Mouse (Mus musculus): Measurements from ENCODE around the gene Hspg2.

Hspg2 gene

GRCm38 (mm10) chr4:137500149-137500548 lies 31.6 kb downstream of the Hspg2 start:
- CTCF ChIA-PET = no interaction called here
- POLR2A ChIA-PET = interaction anchor here in 2 of 4 experiments (1.0 to 4.5 kb wide), 4 partner anchors 11 to 48 kb away, joined by 3 to 26 read pairs (median 5); partner anchors contain the start of gene Hspg2 (in 1 of the 2)

GRCm38 (mm10) chr4:137500953-137501352 lies 32.4 kb downstream of the Hspg2 start:
- CTCF ChIA-PET = no interaction called here

DNA sequence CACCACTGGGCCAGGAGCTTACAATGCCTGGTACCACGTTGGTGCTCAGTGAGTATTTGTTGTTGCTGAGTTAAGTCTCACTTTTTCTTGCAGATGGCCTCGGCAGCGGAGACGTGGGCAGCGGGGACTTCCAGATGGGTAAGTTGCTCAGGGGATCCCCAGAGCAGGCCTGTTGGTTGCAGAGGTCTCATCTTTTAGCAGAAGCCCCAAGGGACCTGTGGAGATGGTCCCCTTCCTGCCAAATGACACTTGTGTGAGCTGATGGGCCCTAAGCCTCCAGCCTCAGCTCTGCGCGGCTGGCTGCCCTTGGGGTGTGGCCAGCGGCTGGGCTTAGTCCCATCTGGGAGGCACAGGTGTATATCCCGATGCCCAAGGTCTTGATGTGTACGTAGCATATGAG lies 33.6 kb downstream of the Hspg2 start:
- CTCF ChIA-PET = interaction anchor here in 1 of 4 experiments (0.8 kb wide), 1 partner anchor 14 kb away, joined by 3 read pairs; no protein-coding TSS in a partner anchor
- POLR2A ChIA-PET = interaction anchor here in 1 of 4 experiments (0.9 to 1.1 kb wide), 2 partner anchors 10 to 16 kb away, joined by 3 to 4 read pairs; no protein-coding TSS in a partner anchor

More at GRCm38 (mm10) chr4:137500953-137501352, 32.4 kb downstream of the Hspg2 start:
- POLR2A ChIA-PET = interaction anchor here in 2 of 4 experiments (1.4 to 4.5 kb wide), 3 partner anchors 12 to 32 kb away, joined by 4 to 26 read pairs (median 6); partner anchors contain the start of gene Hspg2 (in 1 of the 2)

DNA sequence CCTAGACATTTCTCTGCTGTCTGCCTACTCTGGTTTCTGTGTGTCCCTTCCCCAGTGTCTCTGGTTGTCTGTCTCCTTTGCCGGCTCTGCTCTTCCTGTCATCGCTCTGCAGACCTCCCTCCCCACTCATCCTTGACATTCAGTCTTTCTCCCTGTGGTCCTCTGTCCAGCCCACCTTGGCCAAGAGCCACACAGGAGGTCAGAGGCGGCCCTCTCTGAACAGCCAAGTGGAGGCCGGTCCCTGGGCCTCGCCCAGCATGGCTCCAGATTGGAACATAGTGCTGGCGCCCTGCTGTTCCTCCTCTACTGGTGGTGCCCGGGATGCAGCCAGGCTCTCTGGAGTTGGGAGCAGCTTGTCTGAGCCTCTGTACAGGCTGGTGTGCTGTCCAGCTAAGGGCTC lies 34.2 kb downstream of the Hspg2 start:
- POLR2A ChIA-PET = interaction anchor here in 3 of 4 experiments (0.5 to 1.1 kb wide), 4 partner anchors 9 to 35 kb away, joined by 3 to 8 read pairs (median 4); partner anchors contain the start of gene Hspg2 (in 1 of the 3)
- CTCF ChIA-PET = interaction anchor here in 1 of 4 experiments (0.5 to 0.8 kb wide), 2 partner anchors 15 to 83 kb away, joined by 3 read pairs; no protein-coding TSS in a partner anchor

DNA sequence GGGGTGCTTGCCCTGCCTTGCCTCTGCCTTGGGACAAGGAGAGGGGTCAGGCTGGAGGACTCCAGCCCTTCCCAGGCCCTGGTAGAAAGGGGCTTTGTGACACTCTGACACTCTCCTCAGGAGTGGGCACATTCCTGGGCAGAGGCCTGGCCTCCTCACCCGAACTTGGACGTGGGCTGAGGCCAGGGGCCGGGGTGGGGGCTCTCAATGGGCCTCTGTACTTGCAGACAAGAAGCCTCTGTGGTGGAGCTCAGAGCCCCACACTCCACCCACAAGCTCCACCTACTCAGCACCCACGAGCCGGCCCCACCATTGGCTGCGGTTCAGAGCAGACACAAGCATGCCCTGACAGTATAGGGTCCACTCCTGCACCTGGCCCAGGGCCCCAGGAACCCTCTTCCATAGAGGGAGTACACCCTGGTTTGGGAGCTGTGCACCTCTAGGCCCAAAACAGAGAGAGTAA lies 35.0 kb downstream of the Hspg2 start:
- POLR2A ChIA-PET = interaction anchor here in 3 of 4 experiments (0.5 to 1.2 kb wide), 4 partner anchors 23 to 42 kb away, joined by 3 to 8 read pairs (median 4); partner anchors contain the start of gene Hspg2 (in 1 of the 3)
- CTCF ChIA-PET = interaction anchor here in 1 of 4 experiments (0.7 kb wide), 1 partner anchor 60 kb away, joined by 3 read pairs; no protein-coding TSS in a partner anchor

- ChIA-PET CTCF (interaction anchor here in 2 of 4 experiments (0.7 to 2.9 kb wide), 4 partner anchors 12 to 63 kb away, joined by 3 to 12 read pairs (median 4); no protein-coding TSS in a partner anchor), POLR2A (interaction anchor here in 2 of 4 experiments (0.6 to 2.2 kb wide), 8 partner anchors 8 to 300 kb away, joined by 3 to 13 read pairs (median 4); no protein-coding TSS in a partner anchor)
These were observed 38.1 kb downstream of the Hspg2 start for GRCm38 (mm10) chr4:137506629-137507028.

DNA sequence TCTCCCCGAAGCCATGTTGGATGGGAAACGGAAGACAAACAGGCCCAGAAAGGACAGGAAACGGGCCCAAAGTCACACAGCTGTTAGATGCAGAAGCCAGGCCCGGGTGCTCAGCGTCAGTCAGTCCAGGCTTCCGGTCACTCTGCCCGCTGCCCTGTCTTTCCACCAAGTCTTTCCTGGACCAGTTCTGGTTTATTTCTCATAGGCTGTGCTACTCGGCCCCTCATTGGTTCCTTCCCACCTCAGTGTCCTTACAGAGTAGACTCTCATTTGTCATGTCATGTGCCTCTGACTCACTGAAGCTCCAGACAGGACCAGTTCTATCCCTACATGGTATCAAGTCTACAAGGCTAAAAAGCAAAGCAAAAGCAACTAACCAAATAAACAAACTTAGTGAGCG lies 41.0 kb downstream of the Hspg2 start:
- ChIA-PET CTCF (no interaction called here), POLR2A (interaction anchor here in 2 of 4 experiments (0.7 to 1.3 kb wide), 2 partner anchors 27 to 61 kb away, joined by 3 to 4 read pairs; no protein-coding TSS in a partner anchor)

DNA sequence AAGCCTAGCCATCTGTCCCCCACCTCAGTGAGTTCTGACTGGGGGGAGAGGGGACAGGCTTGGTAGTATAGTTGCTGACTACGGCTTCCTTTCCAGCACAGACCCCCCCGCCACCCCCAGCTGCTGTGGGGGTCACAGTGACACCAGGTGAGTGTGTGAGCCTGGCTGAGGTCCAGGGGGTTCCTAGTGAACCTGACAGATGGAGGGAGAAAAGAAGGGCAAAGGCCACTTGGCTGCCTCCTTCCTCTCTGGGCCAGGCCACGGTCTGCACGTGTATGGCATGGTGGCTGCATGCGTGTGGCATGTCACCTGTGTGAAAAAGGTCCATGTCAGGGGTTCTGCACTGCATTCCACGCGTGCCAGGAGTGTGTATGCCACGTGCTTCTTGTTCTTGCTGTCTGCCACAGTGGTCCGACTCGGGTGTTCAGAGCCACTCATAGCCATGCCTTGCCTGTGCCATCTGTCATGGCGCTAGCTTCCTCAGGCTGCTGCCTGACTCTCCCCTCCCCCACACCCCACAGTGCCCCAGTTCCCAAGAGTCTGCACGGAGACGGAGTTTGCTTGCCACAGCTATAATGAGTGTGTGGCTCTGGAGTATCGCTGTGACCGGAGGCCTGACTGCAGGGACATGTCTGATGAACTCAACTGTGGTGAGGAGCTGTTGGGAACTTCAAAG lies 41.6 kb downstream of the Hspg2 start:
- ChIA-PET CTCF (interaction anchor here in 1 of 4 experiments (0.9 kb wide), 1 partner anchor 42 kb away, joined by 3 read pairs; the partner anchor contains the start of gene Hspg2), POLR2A (interaction anchor here in 2 of 4 experiments (0.7 to 1.3 kb wide), 2 partner anchors 28 to 544 kb away, joined by 4 read pairs; no protein-coding TSS in a partner anchor)

DNA sequence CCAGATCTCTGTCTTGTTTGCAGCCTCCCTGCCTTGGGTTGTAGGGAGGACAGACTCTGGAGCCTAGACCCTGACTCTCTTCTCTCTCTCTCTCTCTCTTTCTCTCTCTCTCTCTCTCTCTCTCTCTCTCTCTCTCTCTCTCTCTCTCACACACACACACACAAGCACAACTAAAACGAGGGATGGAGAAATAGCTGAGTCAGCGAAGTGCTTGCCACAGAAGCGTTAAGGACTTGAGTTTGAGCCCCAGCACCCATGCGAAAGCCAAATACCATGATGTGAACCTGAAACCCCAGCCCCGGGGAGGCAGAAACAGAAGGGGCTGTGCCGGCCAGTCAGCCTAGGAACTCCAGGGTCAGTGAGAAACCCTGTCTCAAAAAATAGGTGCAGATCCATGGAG lies 44.3 kb downstream of the Hspg2 start:
- ChIA-PET POLR2A (interaction anchor here in 3 of 4 experiments (0.6 to 2.2 kb wide), 5 partner anchors 10 to 1782 kb away, joined by 3 to 4 read pairs (median 4); no protein-coding TSS in a partner anchor), CTCF (interaction anchor here in 2 of 4 experiments (0.6 to 1.6 kb wide), 2 partner anchors 24 to 83 kb away, joined by 3 to 4 read pairs; no protein-coding TSS in a partner anchor)

DNA sequence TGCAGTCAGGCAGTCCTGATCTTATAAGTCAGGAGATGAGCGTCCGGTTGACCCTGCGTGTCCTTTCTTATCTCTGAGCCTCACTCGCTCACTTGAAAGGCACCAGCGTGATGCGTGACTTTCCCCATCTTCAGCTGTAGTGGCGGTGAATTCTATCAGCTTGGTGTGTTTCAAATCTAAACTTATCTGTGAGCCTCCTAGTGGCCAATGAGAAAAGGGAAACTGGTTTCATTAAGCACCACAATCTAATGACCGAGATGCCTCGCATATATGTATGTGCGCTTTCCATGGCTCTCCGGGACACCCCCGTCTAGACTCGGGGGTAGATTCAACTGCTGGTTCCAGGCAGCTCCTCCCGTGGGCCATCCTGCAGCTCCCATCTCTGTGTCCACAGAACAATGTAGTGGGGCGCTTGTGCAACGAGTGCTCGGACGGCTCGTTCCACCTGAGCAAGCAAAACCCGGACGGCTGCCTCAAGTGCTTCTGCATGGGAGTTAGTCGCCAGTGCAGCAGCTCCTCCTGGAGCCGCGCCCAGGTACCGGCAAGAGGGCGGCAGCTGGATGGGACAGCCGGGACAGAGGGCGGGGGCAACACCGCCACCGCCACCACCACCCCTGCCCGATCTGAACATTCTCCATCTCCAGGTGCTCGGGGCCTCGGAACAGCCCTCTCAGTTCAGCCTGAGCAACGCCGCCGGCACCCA lies 49.6 kb downstream of the Hspg2 start:
- CTCF ChIA-PET = interaction anchor here (0.5 to 3.5 kb wide), 30 partner anchors 10 to 1813 kb away, joined by 3 to 29 read pairs (median 4); partner anchors contain the start of genes Hspg2 (in 2 of the 4) and Usp48 (in 1 of the 4)
- POLR2A ChIA-PET = interaction anchor here in 3 of 4 experiments (0.8 to 2.2 kb wide), 18 partner anchors 9 to 74 kb away, joined by 3 to 13 read pairs (median 4); partner anchors contain the start of gene Hspg2 (in 1 of the 3)

- POLR2A ChIA-PET = interaction anchor here (0.5 to 2.2 kb wide), 17 partner anchors 8 to 374 kb away, joined by 3 to 13 read pairs (median 4); partner anchors contain the start of gene Cdc42 (in 1 of the 4)
- CTCF ChIA-PET = interaction anchor here (0.6 to 3.5 kb wide), 29 partner anchors 10 to 206 kb away, joined by 3 to 29 read pairs (median 4); partner anchors contain the start of genes Hspg2 (in 2 of the 4) and Usp48 (in 1 of the 4)
These were observed 50.2 kb downstream of the Hspg2 start for GRCm38 (mm10) chr4:137518746-137519145.

GRCm38 (mm10) chr4:137520346-137520745 lies 51.8 kb downstream of the Hspg2 start:
- CTCF ChIA-PET = interaction anchor here in 1 of 4 experiments (0.6 kb wide), 1 partner anchor 16 kb away, joined by 3 read pairs; no protein-coding TSS in a partner anchor

DNA sequence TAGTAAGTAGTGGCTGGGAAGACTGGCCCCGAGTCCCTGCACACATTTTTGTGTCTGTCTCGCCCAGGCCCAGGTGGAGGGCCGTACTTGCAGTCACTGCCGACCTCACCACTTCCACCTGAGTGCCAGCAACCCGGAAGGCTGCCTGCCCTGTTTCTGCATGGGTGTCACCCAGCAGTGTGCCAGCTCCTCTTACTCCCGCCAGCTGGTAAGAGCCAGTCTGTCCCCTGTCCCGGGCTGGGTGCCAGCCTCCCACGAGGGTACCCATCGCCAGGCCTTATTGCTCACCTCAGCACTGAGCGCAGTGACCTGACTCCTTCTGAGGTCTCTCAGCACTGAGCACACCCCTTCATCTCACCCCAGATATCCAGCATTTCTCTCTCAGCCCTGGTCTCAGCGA lies 53.4 kb downstream of the Hspg2 start:
- CTCF ChIA-PET = no interaction called here
- POLR2A ChIA-PET = interaction anchor here in 1 of 4 experiments (0.5 kb wide), 1 partner anchor 61 kb away, joined by 3 read pairs; no protein-coding TSS in a partner anchor

More at GRCm38 (mm10) chr4:137520346-137520745, 51.8 kb downstream of the Hspg2 start:
- POLR2A ChIA-PET = interaction anchor here in 1 of 4 experiments (1.0 kb wide), 1 partner anchor 35 kb away, joined by 3 read pairs; no protein-coding TSS in a partner anchor

- CTCF ChIA-PET = interaction anchor here in 2 of 4 experiments (0.7 kb wide), 2 partner anchors 238 to 247 kb away, joined by 3 to 4 read pairs; no protein-coding TSS in a partner anchor
- POLR2A ChIA-PET = interaction anchor here in 1 of 4 experiments (0.7 kb wide), 1 partner anchor 202 kb away, joined by 3 read pairs; no protein-coding TSS in a partner anchor
These were observed 56.9 kb downstream of the Hspg2 start for GRCm38 (mm10) chr4:137525426-137525825.

DNA sequence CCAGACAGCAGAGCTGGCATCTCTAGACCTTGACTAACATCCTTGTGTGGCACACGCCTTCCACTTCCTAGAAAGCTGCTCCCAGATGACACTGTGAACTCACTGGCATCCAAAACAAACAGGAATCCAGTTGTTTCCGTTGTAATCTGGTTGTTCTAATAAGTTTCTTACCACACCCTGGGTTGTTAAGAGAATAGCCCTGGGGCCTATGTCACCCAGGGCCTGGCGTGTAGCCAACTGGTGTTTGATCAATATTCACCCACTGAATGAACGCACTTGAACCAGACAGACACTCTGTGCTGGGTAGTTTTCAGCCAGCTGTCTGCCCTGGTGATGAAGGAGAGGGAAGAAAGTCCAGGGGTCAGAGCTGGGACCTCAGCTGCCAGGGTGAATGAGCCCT lies 58.8 kb downstream of the Hspg2 start:
- ChIA-PET CTCF (interaction anchor here in 2 of 4 experiments (0.5 to 1.5 kb wide), 2 partner anchors 19 to 130 kb away, joined by 3 to 4 read pairs; no protein-coding TSS in a partner anchor), POLR2A (interaction anchor here in 2 of 4 experiments (0.7 to 1.4 kb wide), 4 partner anchors 9 to 274 kb away, joined by 3 to 4 read pairs (median 3); partner anchors contain the start of gene Hspg2 (in 1 of the 2))

GRCm38 (mm10) chr4:137527872-137528271 lies 59.3 kb downstream of the Hspg2 start:
- ChIA-PET POLR2A (interaction anchor here in 2 of 4 experiments (0.6 to 1.4 kb wide), 7 partner anchors 9 to 273 kb away, joined by 3 to 4 read pairs (median 3); partner anchors contain the start of gene Hspg2 (in 1 of the 2)), CTCF (interaction anchor here in 2 of 4 experiments (0.5 to 1.5 kb wide), 2 partner anchors 18 to 131 kb away, joined by 3 to 4 read pairs; no protein-coding TSS in a partner anchor)

- ChIA-PET CTCF (interaction anchor here in 3 of 4 experiments (0.5 to 1.4 kb wide), 9 partner anchors 53 to 835 kb away, joined by 3 to 11 read pairs (median 4); no protein-coding TSS in a partner anchor), POLR2A (interaction anchor here in 3 of 4 experiments (0.6 to 1.8 kb wide), 9 partner anchors 10 to 187 kb away, joined by 3 to 9 read pairs (median 4); partner anchors contain the start of gene Hspg2 (in 1 of the 3))
These were observed 71.8 kb downstream of the Hspg2 start for GRCm38 (mm10) chr4:137540356-137540755.

Measured in embryonic stem cell, embryonic (primary cell).